Mouse (Mus musculus) liver, embryonic 14.5 days (tissue): ENCODE measurements around the gene Rcsd1. TPM values are rescaled to one million over a fixed set of nuclear protein-coding genes. Genes with fewer than 3 reads are reported as not detected.

Source experiments
- ATAC-seq: fragments of 200-750 bp; cut with Nextera tagmentation; 2 replicates; pipeline ENCODE4 v1.8.0; 2017; ENCODE audit warnings: moderate number of reproducible peaks, mild to moderate bottlenecking, moderate library complexity; ENCODE audit not compliant: insufficient read depth
- DNase-seq, 3 experiments: peaks; one replicate each; pipeline ENCODE4 v3.0.0-alpha.2; 2012 to 2013; ENCODE audit warnings: low read depth in 3 of 3, low spot score in 3 of 3
- H3K27ac ChIP-seq: fragments of 300-500 bp; sonication (generic); 2 replicates; pipeline ENCODE4 v1.5.1; 2014; ENCODE audit warnings: moderate library complexity, mild to moderate bottlenecking, control low read depth, inconsistent platforms
- H3K27me3 ChIP-seq: fragments of 300-500 bp; sonication (generic); 2 replicates; pipeline ENCODE4 v1.6.1; 2014; ENCODE audit warnings: mild to moderate bottlenecking, low read length, moderate library complexity; ENCODE audit not compliant: control insufficient read depth, insufficient read depth
- H3K36me3 ChIP-seq: fragments of 300-500 bp; sonication (generic); replicated peaks from 2 replicates; pipeline ENCODE4 v1.6.1; 2014; ENCODE audit warnings: low read depth; ENCODE audit not compliant: control insufficient read depth, insufficient read depth
- H3K4me1 ChIP-seq, 2 experiments: fragments of 200-500 bp in 1 of 2; fragments of 300-500 bp in 1 of 2; sonication (generic) in 1 of 2; replicated peaks; 2 replicates each; pipeline ENCODE4 v1.6.1; 2012 to 2014; ENCODE audit warnings: antibody characterized with exemption in 1 of 2, inconsistent platforms in 1 of 2, low read length in 1 of 2; ENCODE audit not compliant: control insufficient read depth in 2 of 2, insufficient read depth in 2 of 2
- H3K4me2 ChIP-seq: fragments of 300-500 bp; sonication (generic); 2 replicates; pipeline ENCODE4 v1.6.1; 2014; ENCODE audit warnings: low read depth, mild to moderate bottlenecking, control low read depth, moderate library complexity
- H3K4me3 ChIP-seq, 2 experiments: fragments of 200-500 bp in 1 of 2; fragments of 300-500 bp in 1 of 2; sonication (generic) in 1 of 2; 2 replicates each; pipeline ENCODE4 v1.5.1; 2012 to 2014; ENCODE audit warnings: low read depth in 2 of 2, low read length in 2 of 2, mild to moderate bottlenecking in 2 of 2, control low read depth in 1 of 2, inconsistent platforms in 1 of 2, moderate library complexity in 1 of 2; ENCODE audit not compliant: insufficient read depth in 1 of 2
- H3K9ac ChIP-seq: fragments of 300-500 bp; sonication (generic); replicated peaks from 2 replicates; pipeline ENCODE4 v1.6.1; 2014; ENCODE audit warnings: mild to moderate bottlenecking, control low read depth, moderate library complexity
- H3K9me3 ChIP-seq: fragments of 300-500 bp; sonication (generic); 2 replicates; pipeline ENCODE4 v1.6.1; 2016; ENCODE audit warnings: low read length, mixed read lengths; ENCODE audit not compliant: control insufficient read depth
- CTCF ChIP-seq: IDR thresholded peaks from 2 replicates; pipeline ENCODE4 v1.5.1; 2016; ENCODE audit warnings: antibody characterized with exemption, low read depth, control low read depth
- EP300 ChIP-seq: IDR thresholded peaks from 2 replicates; pipeline ENCODE4 v1.6.1; 2016; ENCODE audit warnings: antibody characterized with exemption, low read depth
- WGBS: fragments of 180-500 bp; shearing (Covaris S2); extraction: QIAGEN DNeasy Blood & Tissue Kit; methylation state at CpG from one replicate; pipeline ENCODE4 v1.1.7; 2014; ENCODE audit not compliant: insufficient replicate concordance; 5-methylcytosine and 5-hydroxymethylcytosine counted together
- polyA plus RNA-seq, 2 experiments: library from polyadenylated mRNA; depleted of rRNA in 1 of 2; stranded (reverse) in 1 of 2; unstranded in 1 of 2; fragments of >200 nt; fragmentation: Nextera tagmentation in 1 of 2; extraction: Ambion mirVana in 1 of 2; gene quantifications; 2 replicates each; pipeline versions ENCODE4 v1.2.1 to v1.2.3; 2012 to 2014

The Rcsd1 gene
- polyA plus RNA-seq, 2 experiments = 2.4 to 4.8 TPM

GRCm38 (mm10) chr1:165693856-165694255 is 15.7 kb downstream of the Rcsd1 start:
- Histone ChIP-seq H3K4me1 (peaks cover 0 to 14% of the 10 kb centered on the region in 2 experiments; a peak in 2 of 4 replicates), H3K9ac (no peak overlapping the region), H3K36me3 (no peaks in the 10 kb centered on the region), H3K27me3 (no peaks in the 10 kb centered on the region), H3K4me2 (no peak overlapping the region), H3K27ac (no peak overlapping the region), H3K4me3 (no peak overlapping the region), H3K9me3 (no peaks in the 10 kb centered on the region)
- no peak for ATAC-seq
- WGBS = 58% methylated on average over 7 of the region's 7 CpGs
- TF ChIP-seq EP300 = no peak
- TF ChIP-seq CTCF = no peak
- no peak for DNase-seq

GRCm38 (mm10) chr1:165691516-165691915 is 18.0 kb downstream of the Rcsd1 start:
- DNase-seq (peak in 1 of 3 experiments; percentile 14), ATAC-seq (peak; percentile 39; the same call in 1 of the 2 replicates)
- Histone ChIP-seq H3K27ac (no peak overlapping the region), H3K9me3 (no peaks in the 10 kb centered on the region), H3K36me3 (no peaks in the 10 kb centered on the region), H3K27me3 (no peaks in the 10 kb centered on the region), H3K4me1 (peaks cover 0 to 12% of the 10 kb centered on the region in 2 experiments; a peak in 2 of 4 replicates), H3K4me3 (no peak overlapping the region), H3K9ac (no peak overlapping the region), H3K4me2 (no peak overlapping the region)
- TF ChIP-seq CTCF (peak; percentile 21; the same call in 1 of the 2 replicates), EP300 (no peak)
- 11% methylated on average over 3 of the region's 3 CpGs for WGBS

DNA sequence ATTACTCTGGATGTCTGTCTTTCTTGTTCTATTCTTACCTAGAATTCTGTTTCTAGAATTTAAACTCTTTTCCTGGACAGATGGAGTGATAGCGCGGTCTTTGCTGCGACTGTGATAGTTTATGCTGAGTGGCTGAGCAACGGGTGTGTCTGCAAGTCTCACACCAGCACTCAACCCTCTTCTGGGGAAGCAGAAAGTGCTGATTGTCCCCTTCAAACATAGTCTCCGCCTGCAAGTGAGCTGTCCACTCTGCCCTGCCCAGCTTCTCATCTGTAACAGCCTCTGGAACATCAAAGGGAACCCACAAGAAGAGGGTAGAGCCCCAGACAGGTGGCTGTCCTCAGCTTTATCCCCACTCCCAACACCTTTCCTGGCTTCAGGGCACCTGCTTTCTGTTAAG is 19.7 kb downstream of the Rcsd1 start:
- no peak for DNase-seq
- Histone ChIP-seq H3K4me1 (peaks cover 0 to 12% of the 10 kb centered on the region in 2 experiments; a peak in 2 of 4 replicates), H3K4me2 (no peak overlapping the region), H3K36me3 (no peaks in the 10 kb centered on the region), H3K27ac (no peak overlapping the region), H3K9ac (no peak overlapping the region), H3K9me3 (no peaks in the 10 kb centered on the region), H3K27me3 (no peaks in the 10 kb centered on the region), H3K4me3 (no peak overlapping the region)
- ATAC-seq = no peak
- 36% methylated on average over 5 of the region's 5 CpGs for WGBS
- TF ChIP-seq CTCF = no peak
- TF ChIP-seq EP300 = no peak

- ATAC-seq = no peak
- no peak overlapping the region for H3K4me2 ChIP-seq
- DNase-seq = no peak
- WGBS = 77% methylated on average over 2 of the region's 2 CpGs
- H3K9me3 ChIP-seq = no peaks in the 10 kb centered on the region
- H3K27ac ChIP-seq = no peak overlapping the region
- H3K4me3 ChIP-seq = no peak overlapping the region
- H3K9ac ChIP-seq = no peak overlapping the region
- peaks cover 0 to 7% of the 10 kb centered on the region in 2 experiments; a peak in 2 of 4 replicates for H3K4me1 ChIP-seq
- no peaks in the 10 kb centered on the region for H3K27me3 ChIP-seq
- TF ChIP-seq CTCF (no peak), EP300 (no peak)
- no peaks in the 10 kb centered on the region for H3K36me3 ChIP-seq
Observed at GRCm38 (mm10) chr1:165687861-165688260, 21.7 kb downstream of the Rcsd1 start.

DNA sequence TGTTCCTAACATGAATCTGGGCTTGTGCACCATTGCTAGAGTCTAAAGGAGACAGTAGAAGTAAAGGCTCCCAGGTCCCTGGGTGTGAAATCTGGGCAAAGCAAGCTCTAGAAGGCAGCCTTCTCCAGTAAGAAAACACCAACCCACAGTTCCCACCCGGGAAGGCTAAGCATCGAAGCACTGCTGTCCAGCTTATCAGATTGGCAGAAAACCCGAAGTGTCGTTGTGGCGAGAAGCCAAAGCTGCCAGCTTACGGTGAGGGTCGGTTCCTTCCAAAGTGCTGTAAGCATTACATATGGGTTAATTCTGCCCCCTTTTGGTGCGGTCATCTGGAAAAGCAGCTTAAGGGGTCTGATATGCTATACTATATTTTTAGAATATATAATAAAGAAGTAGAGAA is 22.6 kb downstream of the Rcsd1 start:
- no peak overlapping the region for H3K9ac ChIP-seq
- no peaks in the 10 kb centered on the region for H3K9me3 ChIP-seq
- TF ChIP-seq CTCF (no peak), EP300 (no peak)
- no peaks in the 10 kb centered on the region for H3K27me3 ChIP-seq
- H3K36me3 ChIP-seq = no peaks in the 10 kb centered on the region
- ATAC-seq (no peak), DNase-seq (no peak)
- H3K4me2 ChIP-seq = no peak overlapping the region
- H3K27ac ChIP-seq = no peak overlapping the region
- H3K4me3 ChIP-seq = no peak overlapping the region
- peaks cover 0 to 12% of the 10 kb centered on the region in 2 experiments; a peak in 2 of 4 replicates for H3K4me1 ChIP-seq
- 22% methylated on average over 8 of the region's 8 CpGs for WGBS
